Mouse (Mus musculus) ZHBTc4 (cell line): Measurements from ENCODE around the gene Apoa4.

Experiments used
- DNase-seq: peaks from one replicate; pipeline ENCODE4 v3.0.0-alpha.2; 2011; ENCODE audit warnings: low read depth, low spot score

Apoa4 gene

DNA sequence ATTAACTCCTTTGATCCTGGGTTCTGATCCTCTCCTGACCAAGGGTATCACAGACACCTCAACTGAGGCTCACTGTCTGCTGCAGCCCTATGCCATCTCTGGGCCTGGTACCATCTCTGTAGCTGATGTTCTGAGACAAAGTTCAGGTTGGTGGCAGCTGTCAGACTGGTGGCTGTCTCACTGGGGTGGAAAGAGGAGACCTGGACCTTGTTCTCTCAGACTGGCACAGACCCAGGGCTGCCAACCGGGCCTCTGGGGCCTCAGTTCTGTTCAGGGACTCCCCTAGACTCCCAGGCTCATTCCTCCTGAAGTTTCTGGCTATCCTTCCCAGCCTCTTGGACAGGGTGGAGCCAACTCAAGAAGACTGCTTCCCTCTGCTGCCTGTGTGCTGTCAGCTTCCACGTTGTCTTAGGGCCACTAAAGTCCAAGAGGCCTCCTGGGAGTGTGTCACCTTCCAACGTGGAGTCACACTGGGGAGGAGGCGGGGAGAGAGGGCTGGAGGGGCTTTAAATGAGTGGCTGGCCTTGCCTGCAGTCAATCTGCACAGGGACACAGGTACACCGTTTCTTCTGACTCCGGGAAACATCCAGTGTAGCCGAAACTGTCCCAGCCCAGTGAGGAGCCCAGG lies at the start of gene Apoa4:
Gene Apoa4, plus strand, starts transcription at position 171 of the 628 bp plus-strand sequence.
- DNase-seq: no peak

DNA sequence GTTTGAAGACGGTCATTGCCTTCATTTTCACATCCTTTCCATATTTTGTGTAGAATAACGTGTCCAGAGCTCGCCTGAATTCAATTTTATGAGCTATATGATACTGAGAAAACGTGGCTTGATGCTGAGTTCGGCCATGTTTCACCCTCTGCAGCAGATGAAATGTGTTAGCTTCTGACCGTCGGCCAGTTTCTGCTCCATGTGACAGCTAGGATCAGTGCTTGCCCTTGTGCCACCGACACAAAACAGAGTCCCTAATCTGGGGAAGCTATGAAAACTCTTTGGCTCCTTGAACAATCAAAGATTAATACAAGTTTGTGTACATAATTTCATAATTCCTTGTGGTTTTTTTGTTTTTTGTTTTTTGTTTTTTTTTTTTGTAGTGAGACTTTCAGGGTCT lies 49.3 kb upstream of the Apoa4 start:
- DNase-seq: no peak

DNA sequence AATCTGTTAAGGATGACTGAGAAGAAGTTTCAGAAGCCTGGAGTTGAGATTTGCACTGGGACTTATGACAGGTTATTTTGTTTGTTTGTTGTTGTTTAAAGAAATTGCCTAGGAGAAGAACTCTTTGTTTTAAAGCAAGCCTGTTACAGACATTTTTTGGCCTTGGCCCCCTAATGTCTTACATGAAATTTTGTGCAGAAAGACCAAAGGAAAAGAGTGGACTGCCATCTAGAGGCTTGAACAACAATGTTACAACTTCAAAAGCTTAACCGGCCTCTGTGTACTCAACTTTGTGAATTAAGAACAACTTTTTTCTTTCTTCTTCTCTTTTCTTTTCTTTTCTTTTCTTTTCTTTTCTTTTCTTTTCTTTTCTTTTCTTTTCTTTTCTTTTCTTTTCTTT lies 48.9 kb upstream of the Apoa4 start:
- DNase-seq: peak; percentile 32

DNA sequence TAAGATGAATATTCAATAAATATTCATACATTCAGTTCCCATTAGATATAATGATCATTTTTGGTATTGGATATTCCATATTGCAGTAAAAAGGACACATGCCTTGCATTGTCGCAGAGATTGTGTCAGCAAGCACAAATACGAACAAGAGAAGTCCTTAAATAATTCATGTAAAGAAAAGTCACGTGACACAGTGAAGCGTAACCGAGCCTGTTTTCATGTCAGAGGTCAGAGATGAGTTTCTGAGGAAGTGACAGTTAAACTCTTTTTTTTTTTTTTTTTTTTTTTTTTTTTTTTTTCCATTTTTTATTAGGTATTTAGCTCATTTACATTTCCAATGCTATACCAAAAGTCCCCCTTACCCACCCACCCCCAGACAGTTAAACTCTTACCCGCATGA lies 47.9 kb upstream of the Apoa4 start:
- no peak for DNase-seq

DNA sequence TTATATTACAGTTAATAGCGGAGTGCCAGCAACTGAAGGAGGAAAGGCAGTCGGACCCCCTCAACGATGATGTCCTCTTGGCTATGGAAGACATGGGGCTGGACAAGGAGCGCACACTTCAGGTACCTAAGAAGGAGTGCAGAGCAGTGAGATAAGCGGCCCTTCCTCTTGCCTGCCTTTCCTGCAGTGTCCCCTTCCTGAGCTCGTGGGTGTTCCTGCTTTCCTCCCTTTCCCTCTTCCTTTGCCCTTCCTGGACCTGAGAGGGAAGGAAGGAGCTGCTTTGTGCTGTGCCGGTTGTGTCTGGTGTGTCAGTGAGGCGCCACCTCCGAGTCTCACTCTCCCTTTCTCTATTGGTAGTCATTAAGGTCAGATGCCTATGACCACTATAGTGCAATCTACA lies 45.7 kb upstream of the Apoa4 start:
- DNase-seq: no peak

DNA sequence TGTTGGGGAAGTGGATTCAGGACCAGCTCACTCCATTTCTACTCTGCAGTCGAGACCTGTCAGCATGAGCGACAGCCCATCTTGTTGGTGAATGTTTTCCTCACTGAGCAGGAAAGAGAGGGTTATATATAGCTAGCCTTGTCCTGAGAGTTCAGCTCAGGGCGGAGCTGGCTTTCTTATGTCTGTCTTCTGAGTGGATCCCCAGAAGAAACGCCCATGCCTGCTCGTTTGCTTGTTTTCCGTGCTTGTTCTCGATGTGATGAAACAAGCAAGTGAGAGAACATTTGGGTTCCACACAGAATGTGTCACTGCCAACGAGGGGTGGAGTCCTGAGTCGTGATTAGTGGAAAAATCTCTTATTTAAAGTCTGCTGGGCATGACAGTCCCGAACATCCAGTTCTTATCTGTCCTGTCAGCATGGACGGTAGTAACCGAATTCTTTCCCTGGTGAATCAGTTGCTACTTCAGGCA lies 43.8 kb upstream of the Apoa4 start:
- no peak for DNase-seq

DNA sequence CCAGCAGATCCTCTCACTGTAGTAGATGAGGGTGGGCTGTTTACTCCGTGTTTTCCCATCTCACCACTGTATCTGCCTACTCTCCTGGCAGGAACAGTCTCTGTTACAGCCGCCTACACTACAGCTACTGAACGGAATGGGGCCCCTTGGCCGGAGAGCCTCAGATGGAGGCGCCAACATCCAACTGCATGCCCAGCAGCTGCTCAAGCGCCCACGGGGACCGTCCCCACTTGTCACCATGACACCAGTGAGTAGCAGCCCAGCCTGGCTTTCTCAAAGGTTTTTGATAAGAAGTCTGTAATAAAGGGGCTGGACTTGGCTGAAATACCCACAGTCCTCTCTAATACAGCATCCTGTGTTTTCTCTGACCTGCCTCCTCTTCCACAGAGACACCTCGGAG lies 42.0 kb upstream of the Apoa4 start:
- DNase-seq: no peak

DNA sequence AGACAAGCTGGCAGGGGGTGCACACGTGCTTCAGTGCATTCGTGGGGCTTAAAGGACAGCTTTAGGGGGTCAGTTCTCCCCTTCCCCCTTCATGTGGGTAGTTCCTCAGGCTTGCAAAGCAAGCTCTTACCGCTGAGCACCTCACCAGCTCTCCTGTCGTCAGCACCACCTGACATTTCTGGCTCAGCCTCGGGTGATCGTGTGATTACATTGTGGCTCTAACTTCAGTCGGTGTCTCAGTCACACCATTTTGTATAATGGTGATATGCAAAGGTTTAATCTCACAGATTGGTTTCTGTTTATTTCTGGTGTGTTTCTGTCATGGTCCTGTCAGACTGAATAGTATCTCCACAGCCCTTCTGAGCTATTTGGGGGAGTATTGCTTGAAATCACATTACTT lies 41.6 kb upstream of the Apoa4 start:
- no peak for DNase-seq

DNA sequence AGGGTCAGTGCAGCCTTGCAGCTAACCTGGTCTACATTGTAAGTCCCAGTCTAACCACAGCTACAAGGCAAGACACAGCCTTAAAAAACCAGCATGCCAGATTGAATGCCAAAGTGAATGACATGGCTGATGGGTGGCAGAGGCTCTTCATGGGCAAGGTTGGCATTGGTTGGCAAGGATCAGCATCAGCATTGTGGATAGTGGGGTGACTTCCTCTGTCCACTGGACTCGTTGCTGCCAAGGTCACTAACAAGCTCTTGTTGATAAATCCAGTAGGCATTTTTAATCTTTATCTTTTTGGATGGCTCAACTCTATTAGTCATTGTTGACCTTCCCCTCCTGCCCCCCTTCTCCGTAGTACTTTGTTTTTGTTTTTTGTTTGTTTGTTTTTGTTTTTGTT lies 40.9 kb upstream of the Apoa4 start:
- no peak for DNase-seq

DNA sequence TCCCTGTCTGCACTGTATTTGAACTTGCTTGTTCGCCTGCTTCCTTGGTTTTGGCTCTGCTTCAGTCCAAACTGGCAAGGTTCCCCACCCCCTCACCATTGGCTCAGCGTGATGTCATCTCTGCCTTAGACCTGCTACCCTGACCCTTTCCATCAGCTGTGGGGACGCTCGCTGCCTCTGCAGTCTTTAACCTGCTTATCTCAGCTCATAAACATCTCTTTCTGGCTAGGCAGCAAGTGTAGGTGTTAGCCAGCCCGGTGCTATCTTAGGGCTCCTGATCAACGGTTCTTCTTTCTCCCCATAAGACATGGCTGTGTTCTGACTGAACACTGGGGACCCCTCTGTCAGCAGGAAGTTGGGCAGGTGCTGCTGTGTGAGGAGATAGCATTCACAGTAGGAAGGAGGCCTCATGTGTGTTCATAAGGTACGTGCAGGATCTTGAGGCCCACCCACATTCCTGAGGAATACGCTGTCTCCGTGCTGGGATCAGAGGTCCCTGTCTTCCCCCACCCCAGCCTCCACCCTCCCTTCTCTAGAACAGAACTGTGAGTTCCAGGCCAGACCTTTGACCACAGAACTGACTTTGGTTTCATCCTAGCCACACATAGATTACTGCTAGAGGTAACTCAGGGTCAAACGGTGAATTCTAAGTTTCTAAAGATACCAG lies 33.5 kb upstream of the Apoa4 start:
- no peak for DNase-seq

DNA sequence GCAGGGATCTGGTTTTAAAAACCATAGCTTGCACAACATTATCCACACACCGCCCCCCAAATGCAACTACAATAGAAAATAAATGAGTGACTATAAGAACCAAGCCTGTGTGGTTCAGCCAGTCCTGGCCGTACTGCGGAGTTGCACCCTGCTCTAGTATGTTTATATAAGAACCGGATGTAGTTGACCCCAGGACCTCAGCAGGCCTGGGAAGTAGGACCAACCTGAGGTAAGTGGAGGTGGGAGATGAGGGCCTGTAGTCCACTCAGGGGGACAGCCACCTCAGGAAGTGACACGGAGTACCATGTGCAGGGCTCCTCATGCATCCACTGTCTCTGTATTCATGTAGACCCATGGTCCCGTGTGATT lies 33.0 kb upstream of the Apoa4 start:
- DNase-seq: no peak

DNA sequence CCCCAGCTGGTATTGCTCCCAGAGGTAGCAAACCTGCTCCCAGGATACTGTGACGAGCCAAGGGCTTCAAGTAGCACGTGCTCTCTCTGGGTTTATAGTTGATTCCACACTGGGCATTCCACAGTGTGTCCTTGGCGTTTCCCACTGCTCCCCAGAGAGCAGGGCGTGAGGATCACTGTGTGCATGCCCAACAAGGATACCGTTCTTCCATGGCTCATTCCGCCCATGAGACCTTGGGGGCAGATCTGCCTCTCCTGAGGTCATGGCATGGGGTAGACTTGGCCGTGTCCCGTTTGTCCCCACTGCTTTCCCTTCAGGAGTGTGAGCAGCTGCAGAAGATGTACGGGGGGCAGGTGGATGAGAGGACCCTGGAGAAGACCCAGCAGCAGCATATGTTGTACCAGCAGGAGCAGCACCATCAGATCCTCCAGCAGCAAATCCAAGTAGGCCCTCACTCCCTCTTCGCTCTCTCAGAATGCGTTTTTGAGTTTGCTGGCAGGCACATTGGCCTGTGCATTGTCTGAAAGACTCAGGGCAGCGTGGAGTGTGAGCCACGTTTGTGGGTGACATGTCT lies 32.0 kb upstream of the Apoa4 start:
- no peak for DNase-seq

DNA sequence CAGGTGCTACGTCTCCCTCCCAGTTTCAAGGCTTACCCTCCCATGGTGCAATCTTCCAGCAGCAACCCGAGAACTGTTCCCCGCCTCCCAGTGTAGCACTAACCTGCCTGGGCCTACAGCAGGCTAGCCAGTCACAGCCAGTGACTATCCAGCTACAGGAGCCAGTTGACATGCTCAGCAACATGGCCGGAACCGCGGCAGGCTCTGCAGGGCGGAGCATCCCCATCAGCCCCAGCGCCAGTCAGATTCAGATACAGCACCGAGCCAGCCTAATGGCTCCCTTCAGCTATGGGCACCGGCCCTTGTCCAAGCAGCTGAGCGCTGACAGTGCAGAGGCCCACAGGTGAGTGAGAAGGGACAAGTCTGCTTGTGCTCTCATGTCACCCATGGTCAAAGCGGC lies 30.0 kb upstream of the Apoa4 start:
- DNase-seq: peak; percentile 63

DNA sequence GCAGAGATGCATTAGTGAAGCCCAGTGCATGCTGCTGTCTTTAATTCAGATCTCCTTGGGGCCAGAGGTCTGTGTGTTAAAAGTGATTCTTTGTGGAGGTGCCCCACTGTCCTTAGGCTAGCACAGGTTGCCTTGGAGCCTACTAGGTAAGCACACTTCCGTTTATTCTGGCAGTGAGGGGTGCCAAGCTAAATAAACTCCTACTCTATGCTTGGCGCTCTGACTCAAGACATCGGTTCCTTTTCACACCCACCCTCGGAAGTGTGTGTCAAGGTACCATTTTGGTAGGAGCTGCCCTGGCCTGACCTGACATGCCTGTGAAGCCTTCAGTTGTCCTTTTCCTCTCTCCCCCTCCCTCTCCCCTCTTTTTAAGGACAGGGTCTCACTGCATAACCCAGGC lies 26.2 kb upstream of the Apoa4 start:
- DNase-seq: no peak

DNA sequence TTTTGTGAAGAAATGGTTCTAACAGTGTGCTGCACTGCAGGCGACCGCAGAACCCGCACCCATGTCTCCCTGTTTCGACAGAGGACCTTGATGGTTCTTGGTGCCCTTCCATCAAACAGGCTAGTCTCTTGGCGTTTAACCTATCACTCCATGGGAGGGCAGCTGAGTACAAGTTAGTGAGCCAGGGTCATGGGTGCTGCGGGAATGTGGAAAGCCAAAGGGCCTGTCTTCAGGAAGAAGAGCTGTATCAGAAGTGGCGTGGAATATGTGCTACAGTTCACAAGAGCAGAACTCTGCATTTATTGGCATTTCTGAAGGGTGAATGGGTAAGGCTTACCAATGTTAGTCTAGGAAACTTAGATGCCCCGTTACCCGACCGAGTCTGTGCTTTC lies 25.6 kb upstream of the Apoa4 start:
- no peak for DNase-seq

DNA sequence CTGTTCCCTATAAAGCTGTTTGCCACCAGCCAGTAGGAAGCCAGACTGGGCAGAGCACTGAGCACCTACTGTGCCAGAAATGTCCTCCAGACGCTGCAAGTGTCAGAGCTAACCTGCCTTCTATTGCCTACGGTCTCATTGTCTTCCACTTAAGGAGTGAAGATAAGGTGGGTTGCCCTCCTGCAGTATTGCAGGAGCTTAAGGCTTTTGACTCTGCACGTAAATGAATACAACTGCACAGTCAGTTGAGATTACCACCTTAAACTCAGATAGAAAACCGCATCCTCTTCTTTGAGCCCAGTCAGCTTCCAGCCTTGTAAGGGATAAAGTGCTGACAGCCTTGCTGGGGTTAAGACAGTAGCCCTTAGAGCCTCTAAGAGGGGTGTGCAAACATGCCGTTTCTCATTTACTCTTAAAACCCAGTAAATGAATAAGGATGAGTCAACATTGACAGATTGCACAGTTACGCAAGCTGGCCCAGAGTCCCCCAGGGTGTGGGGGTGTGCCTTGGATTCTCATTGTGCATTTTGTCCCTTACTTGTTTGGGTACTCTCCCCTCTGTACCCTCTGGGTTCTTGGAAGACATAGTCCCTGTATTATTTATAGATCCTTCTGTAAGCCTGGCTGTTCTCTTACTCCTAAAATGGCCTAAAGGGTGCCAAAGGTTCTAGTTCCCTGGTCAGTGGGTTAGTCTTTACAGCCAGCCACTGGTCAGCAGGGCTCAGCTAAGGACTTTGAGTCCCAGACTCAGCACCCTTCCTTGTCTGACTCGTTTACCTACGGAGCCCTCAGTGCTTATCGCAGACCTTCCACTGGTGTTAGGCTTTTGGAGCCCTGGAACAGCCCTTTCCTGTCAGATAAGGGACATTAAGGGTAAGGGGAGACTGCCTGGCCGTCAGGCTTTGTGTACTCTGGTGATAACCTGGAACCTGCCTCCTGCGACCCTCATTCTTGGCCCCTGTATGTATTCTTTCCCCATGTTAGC lies 24.9 kb upstream of the Apoa4 start:
- no peak for DNase-seq

DNA sequence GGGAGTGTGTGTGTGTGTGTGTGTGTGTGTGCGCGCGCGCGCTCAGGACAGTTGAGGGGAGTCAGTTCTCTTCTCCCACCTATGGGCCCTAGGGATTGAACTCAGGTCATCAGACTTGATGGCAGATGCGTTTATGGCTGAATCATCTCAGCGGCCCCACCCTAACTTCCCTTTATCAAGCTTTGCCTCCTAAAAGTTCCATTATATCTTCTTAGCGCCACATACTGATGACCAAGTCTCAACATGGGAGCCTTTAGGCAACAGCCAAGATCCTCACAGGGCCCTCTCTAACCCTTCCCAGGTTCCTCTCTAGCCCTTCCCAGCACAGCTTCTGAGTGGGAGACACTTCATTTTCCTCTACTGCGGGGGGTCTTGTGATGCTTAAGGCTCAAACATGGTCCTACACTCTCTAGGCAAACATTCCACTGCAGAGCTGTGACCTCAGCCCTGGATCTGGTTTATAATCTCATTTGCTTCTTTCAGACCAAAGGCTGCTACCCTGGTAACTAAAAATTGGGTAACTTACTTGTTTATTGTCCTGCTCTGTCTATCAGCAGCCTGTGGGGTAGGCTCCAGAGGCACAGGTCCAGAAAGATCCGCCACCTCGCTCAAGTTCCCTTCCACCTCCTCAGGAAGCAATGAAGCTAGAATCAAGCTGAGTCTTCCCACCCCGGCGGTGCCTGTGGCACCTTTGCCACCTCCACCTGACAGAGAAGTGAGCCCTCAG lies 23.6 kb upstream of the Apoa4 start:
- no peak for DNase-seq

DNA sequence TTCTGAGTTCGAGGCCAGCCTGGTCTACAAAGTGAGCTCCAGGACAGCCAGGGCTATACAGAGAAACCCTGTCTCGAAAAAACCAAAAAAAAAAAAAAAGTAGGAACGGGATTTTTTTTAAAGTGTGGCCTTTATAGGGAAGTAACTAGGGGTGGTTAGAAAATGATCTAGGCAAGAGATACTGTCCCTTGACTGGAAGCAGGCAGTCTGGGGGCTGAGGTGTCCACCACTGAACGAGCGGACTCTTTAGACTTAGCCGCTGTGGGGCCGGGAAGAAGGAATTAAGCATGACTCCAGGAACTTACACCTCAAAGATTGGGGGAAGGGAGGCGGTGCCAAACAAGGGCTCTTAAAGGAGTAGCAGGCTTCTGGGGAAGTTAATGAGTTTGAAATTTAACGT lies 22.3 kb upstream of the Apoa4 start:
- no peak for DNase-seq

DNA sequence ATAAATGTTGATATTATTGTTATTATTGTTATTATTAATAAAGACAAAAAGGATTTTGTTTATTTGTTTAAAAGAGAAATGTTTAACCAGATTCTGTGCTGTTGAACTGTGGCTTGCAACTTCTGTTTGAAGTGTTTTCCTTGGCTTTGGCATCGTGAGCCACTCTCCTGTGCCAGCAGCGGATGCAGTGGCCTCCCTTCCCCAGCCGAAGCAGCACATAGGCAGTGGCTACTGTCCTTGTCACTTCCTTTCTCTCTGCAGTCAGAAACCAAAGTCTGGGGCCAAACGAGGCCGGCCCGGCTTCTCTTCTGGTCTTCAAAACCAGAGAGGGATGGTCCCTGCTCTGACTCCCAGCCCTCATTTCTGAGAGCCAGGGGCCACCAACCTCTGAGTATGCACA lies 17.4 kb upstream of the Apoa4 start:
- DNase-seq: no peak

DNA sequence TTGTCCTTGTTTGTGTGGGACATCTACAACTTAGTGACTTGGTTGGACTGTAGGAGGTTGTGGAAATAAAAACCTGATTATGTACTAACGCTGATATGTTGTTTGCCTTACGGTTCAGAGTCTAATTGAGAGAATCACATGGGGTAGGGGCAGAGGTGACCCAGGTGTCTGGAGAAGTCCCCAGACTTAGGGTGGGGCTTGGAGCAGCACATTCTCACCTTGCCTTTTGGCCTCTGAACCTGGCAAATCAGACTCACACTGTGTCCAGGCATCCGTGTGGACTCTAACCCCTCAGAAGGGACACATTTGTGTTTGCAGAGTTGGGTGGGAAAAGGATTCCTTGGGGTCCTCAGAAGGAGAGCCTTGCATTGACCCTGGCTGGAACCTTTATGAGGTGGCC lies 16.4 kb upstream of the Apoa4 start:
- DNase-seq: no peak

DNA sequence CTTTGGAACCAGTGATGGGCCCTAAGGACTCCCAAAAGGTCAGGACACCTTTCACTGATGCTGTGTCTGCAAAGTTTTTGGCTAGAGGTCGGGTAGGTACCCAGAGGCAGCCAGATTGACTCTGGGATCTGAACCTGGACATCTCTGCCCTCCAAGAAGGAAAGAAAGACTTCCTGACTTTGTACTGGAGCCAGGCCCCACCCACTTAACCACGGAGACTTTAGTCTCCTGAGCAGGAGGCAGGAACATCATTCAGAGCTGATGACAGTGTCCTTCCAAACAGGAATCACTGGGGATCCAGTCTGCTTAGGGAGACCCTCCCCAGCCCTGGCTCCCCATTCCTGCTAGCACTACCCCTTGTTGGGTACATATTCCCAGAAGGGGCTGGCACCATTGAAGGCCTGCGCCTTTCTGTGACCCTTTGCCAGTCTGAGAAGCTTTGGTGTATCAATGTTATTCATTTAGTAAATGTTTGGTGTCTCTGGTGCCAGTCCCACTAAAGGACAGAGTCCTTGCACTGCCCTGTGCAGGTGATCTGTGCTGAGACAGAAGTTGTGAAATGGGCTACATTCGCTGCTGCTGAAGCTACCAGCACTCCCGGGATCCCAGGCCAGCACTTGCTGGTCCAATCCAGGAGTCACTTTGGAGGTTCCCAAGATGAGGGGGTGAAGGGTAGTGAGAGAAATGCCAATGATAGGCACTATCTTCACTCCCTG lies 15.4 kb upstream of the Apoa4 start:
- no peak for DNase-seq
